27 mouse cellular contexts compared by ENCODE assay signal in genomic region chr7:45956611-45957010, GRCm38 (mm10). TPM values are rescaled to one million over a fixed set of nuclear protein-coding genes. Genes with fewer than 3 reads are reported as not detected.
DNase-seq lines count a peak whose midpoint lies in the region; ATAC-seq and TF ChIP-seq lines count a peak whose summit lies in the region.
"Had no signal": no experiment of that assay in that cellular context is flagged by ENCODE, and none has a peak within 500 bp of the region (broad histone marks: within the 10 kb centered on the region; RNA-seq: fewer than 3 reads in every experiment).

No protein-coding gene starts in this region.

- no peak for TF ChIP-seq EP300 in MEL (IDR thresholded peaks at IDR 0.05; ENCODE audit: low read depth in 1 of 2, low read length in 2 of 2)

- H3K4me1 ChIP-seq in MEL (ENCODE audit: control insufficient read depth in 1 of 2, insufficient read depth in 2 of 2, low read length in 2 of 2): peaks cover 0 to 11% of the 10 kb centered on the region in 2 experiments; a peak in 3 of 4 replicates
- no peaks in the 10 kb centered on the region for H3K4me1 ChIP-seq in hindbrain, embryonic 11.5 days (replicated peaks; ENCODE audit: control insufficient read depth, insufficient read depth, low read length)
- H3K4me1 ChIP-seq in midbrain, embryonic 15.5 days: no peaks in the 10 kb centered on the region
- H3K4me1 ChIP-seq: embryonic facial prominence, embryonic 10.5 days; embryonic facial prominence, embryonic 12.5 days; forebrain, embryonic 10.5 days; forebrain, embryonic 12.5 days had no signal

- TF ChIP-seq CTCF in MEL (IDR thresholded peaks at IDR 0.05 in 2 of 3, conservative IDR thresholded peaks at IDR 0.05 in 1 of 3; ENCODE audit: control insufficient read depth in 1 of 3, insufficient read depth in 1 of 3, low read depth in 2 of 3, low read length in 3 of 3, poor library complexity in 1 of 3, severe bottlenecking in 1 of 3): no peak

- H3ac ChIP-seq in myocyte (ENCODE audit: control insufficient read depth, insufficient read length): no peak overlapping the region

- WGBS in hindbrain, embryonic 11.5 days: 72% methylated on average over 4 of the region's 4 CpGs
- 64% methylated on average over 4 of the region's 4 CpGs for WGBS in midbrain, embryonic 15.5 days

- ATAC-seq in hindbrain, embryonic 11.5 days (ENCODE audit: low FRiP score): no peak
- no peak for ATAC-seq in midbrain, embryonic 15.5 days (replicated peaks)
- ATAC-seq: activated CD4-positive, CD25-positive, alpha-beta regulatory T cell, adult 4 months; CD4-positive, CD25-positive, alpha-beta regulatory T cell, adult 4 months; forebrain, embryonic 14.5 days; forebrain, embryonic 16.5 days; Patski had no signal

- H3K4me3 ChIP-seq in MEL (ENCODE audit: control insufficient read depth in 1 of 2, insufficient read depth in 1 of 2, low read depth in 2 of 2, low read length in 2 of 2) (peak overlapping the region; percentile 60 to 64), myocyte (peak overlapping the region; percentile 26)
- H3K4me3 ChIP-seq in hindbrain, embryonic 11.5 days (ENCODE audit: low read depth, low read length): no peak overlapping the region
- no peak overlapping the region for H3K4me3 ChIP-seq in midbrain, embryonic 15.5 days
- H3K4me3 ChIP-seq: embryonic facial prominence, embryonic 10.5 days; embryonic facial prominence, embryonic 12.5 days; forebrain, embryonic 10.5 days; forebrain, embryonic 12.5 days had no signal

- no peaks in the 10 kb centered on the region for H3K9me3 ChIP-seq in MEL (replicated peaks; ENCODE audit: insufficient read depth, low read length)
- H3K9me3 ChIP-seq in hindbrain, embryonic 11.5 days (ENCODE audit: control insufficient read depth, low read length): no peaks in the 10 kb centered on the region
- H3K9me3 ChIP-seq in midbrain, embryonic 15.5 days: no peaks in the 10 kb centered on the region
- H3K9me3 ChIP-seq: embryonic facial prominence, embryonic 12.5 days; forebrain, embryonic 10.5 days; forebrain, embryonic 12.5 days; G1E had no signal

- H3K4me2 ChIP-seq in myocyte (ENCODE audit: low read depth): peak overlapping the region; percentile 88
- H3K4me2 ChIP-seq in hindbrain, embryonic 11.5 days (replicated peaks; ENCODE audit: low read depth, low read length): no peak overlapping the region
- H3K4me2 ChIP-seq in midbrain, embryonic 15.5 days: no peak overlapping the region
- H3K4me2 ChIP-seq: embryonic facial prominence, embryonic 12.5 days; forebrain, embryonic 12.5 days had no signal

- peak overlapping the region; percentile 69 for H3K27ac ChIP-seq in MEL (ENCODE audit: control insufficient read depth, low read depth, low read length)
- no peak overlapping the region for H3K27ac ChIP-seq in hindbrain, embryonic 11.5 days (ENCODE audit: low read depth, low read length)
- H3K27ac ChIP-seq in midbrain, embryonic 15.5 days: no peak overlapping the region
- H3K27ac ChIP-seq: embryonic facial prominence, embryonic 10.5 days; embryonic facial prominence, embryonic 12.5 days; forebrain, embryonic 10.5 days; forebrain, embryonic 12.5 days had no signal

- H3K27me3 ChIP-seq in MEL (ENCODE audit: control insufficient read depth in 1 of 2, insufficient read depth in 2 of 2, low read length in 2 of 2) (no peaks in the 10 kb centered on the region), myocyte (ENCODE audit: control insufficient read depth, insufficient read depth, insufficient read length) (peaks cover 2% of the 10 kb centered on the region)
- no peaks in the 10 kb centered on the region for H3K27me3 ChIP-seq in hindbrain, embryonic 11.5 days (ENCODE audit: control insufficient read depth, insufficient read depth, low read length)
- no peaks in the 10 kb centered on the region for H3K27me3 ChIP-seq in midbrain, embryonic 15.5 days (replicated peaks)
- H3K27me3 ChIP-seq: CH12.LX; embryonic facial prominence, embryonic 12.5 days; forebrain, embryonic 12.5 days had no signal

- H3K9ac ChIP-seq in MEL (ENCODE audit: control insufficient read depth, low read depth, low read length, poor library complexity, severe bottlenecking): peak overlapping the region; percentile 53
- H3K9ac ChIP-seq in hindbrain, embryonic 11.5 days (ENCODE audit: low read depth, low read length): no peak overlapping the region
- H3K9ac ChIP-seq in midbrain, embryonic 15.5 days: no peak overlapping the region
- H3K9ac ChIP-seq: embryonic facial prominence, embryonic 12.5 days; forebrain, embryonic 12.5 days had no signal

- no peaks in the 10 kb centered on the region for H3K36me3 ChIP-seq in MEL (ENCODE audit: control insufficient read depth in 1 of 2, insufficient read depth in 2 of 2, low read length in 2 of 2)
- no peaks in the 10 kb centered on the region for H3K36me3 ChIP-seq in myocyte (ENCODE audit: control insufficient read depth, insufficient read depth)
- no peaks in the 10 kb centered on the region for H3K36me3 ChIP-seq in hindbrain, embryonic 11.5 days (ENCODE audit: control insufficient read depth, insufficient read depth, low read length)
- no peaks in the 10 kb centered on the region for H3K36me3 ChIP-seq in midbrain, embryonic 15.5 days (replicated peaks)
- H3K36me3 ChIP-seq: embryonic facial prominence, embryonic 10.5 days; embryonic facial prominence, embryonic 12.5 days; forebrain, embryonic 10.5 days; forebrain, embryonic 12.5 days; G1E had no signal

- H3K79me2 ChIP-seq in MEL (ENCODE audit: control insufficient read depth, insufficient read depth, low read length, poor library complexity): no peaks in the 10 kb centered on the region
- no peaks in the 10 kb centered on the region for H3K79me2 ChIP-seq in myocyte (ENCODE audit: control insufficient read depth, insufficient read depth)

- TF ChIP-seq RAD21 in MEL (IDR thresholded peaks at IDR 0.05; ENCODE audit: low read depth, low read length): no peak

- TF ChIP-seq POLR2A in MEL (IDR thresholded peaks at IDR 0.05; ENCODE audit: control insufficient read depth in 1 of 2, insufficient read depth in 1 of 2, low read depth in 1 of 2, low read length in 2 of 2, poor library complexity in 1 of 2) (no peak), myocyte (IDR thresholded peaks at IDR 0.05; ENCODE audit: insufficient read length, low read depth) (no peak)

- DNase-seq in MEL (ENCODE audit: low read depth, low spot score): peak; percentile 80
- DNase-seq in Muller cell, postnatal 12 days (ENCODE audit: inconsistent ontology term): peak; percentile 5
- peak; percentile 21 for DNase-seq in fat pad, adult 2 months (ENCODE audit: extremely low read depth, low read depth, low spot score)
- no peak for DNase-seq in testis, postnatal 10 days (ENCODE audit: low spot score)
- DNase-seq in hindbrain, embryonic 11.5 days (ENCODE audit: low spot score): no peak
- DNase-seq in spleen, postnatal 10 days (ENCODE audit: low spot score in 2 of 2): no peak
- DNase-seq: adrenal gland, adult 8-10 months; adrenal gland, postnatal 14 days; adrenal gland, postnatal 36 days; cerebellum, adult 11 months; cerebellum, adult 2 months; cerebellum, adult 9-10 months; cerebellum, postnatal 10 days; cerebellum, postnatal 25 days had no signal

TF ChIP-seq in MEL, 35 proteins besides CTCF, POLR2A, EP300 and RAD21 (continues in another document):
- TF ChIP-seq MXI1 (IDR thresholded peaks at IDR 0.05; ENCODE audit: low read depth, low read length) (peak; percentile 65), TBP (IDR thresholded peaks at IDR 0.05; ENCODE audit: low read depth, low read length) (0 out of 2 replicates have a peak, but pooled peaks have one; percentile 28), TAL1 (IDR thresholded peaks at IDR 0.05; ENCODE audit: low read length) (no peak), ZNF384 (IDR thresholded peaks at IDR 0.05; ENCODE audit: low read depth, low read length) (no peak), GABPA (IDR thresholded peaks at IDR 0.05; ENCODE audit: low read depth, low read length) (no peak), JUND (IDR thresholded peaks at IDR 0.05; ENCODE audit: low read depth, low read length) (no peak), HCFC1 (IDR thresholded peaks at IDR 0.05; ENCODE audit: low read depth, low read length) (0 out of 2 replicates have a peak, but pooled peaks have one; percentile 43)

TF ChIP-seq in myocyte, 11 proteins besides CTCF, POLR2A, EP300 and RAD21 (continues in another document):
- TF ChIP-seq MYOG (IDR thresholded peaks at IDR 0.05; ENCODE audit: control insufficient read depth in 1 of 3, insufficient read depth in 1 of 3, insufficient read length in 2 of 3, low read depth in 2 of 3) (no peak), USF1 (IDR thresholded peaks at IDR 0.05; ENCODE audit: low read depth) (no peak), CEBPB (IDR thresholded peaks at IDR 0.05; ENCODE audit: insufficient read depth, poor library complexity, severe bottlenecking) (no peak), MAX (IDR thresholded peaks at IDR 0.05; ENCODE audit: low read depth) (no peak), E2F4 (IDR thresholded peaks at IDR 0.05; ENCODE audit: insufficient read depth) (no peak), TCF12 (IDR thresholded peaks at IDR 0.05; ENCODE audit: insufficient read depth, poor library complexity, severe bottlenecking) (no peak), TCF3 (IDR thresholded peaks at IDR 0.05; ENCODE audit: insufficient read length, low read depth) (no peak), SRF (IDR thresholded peaks at IDR 0.05; ENCODE audit: control insufficient read depth, insufficient read length, low read depth) (no peak)

RNA-seq across cellular contexts. Expression of gene Ccdc114, which starts 32.7 kb away (rescaled TPM):
- total RNA-seq in MEL (2012; rRNA removed): 0.15 TPM in 1 of 2 replicates, not detected in the other
- under 1 TPM in 1 of 2 experiments, not detected in 1; 0.24 TPM for polyA plus RNA-seq in MEL (2012; ENCODE audit: insufficient read depth in 1 of 2, insufficient read length in 2 of 2, low read depth in 1 of 2, low replicate concordance in 2 of 2, missing spikeins in 1 of 2)
- 1.0 TPM for polyA plus RNA-seq in myocyte (2012; fragmentation: generic; extraction: Trizol)
- polyA plus RNA-seq in hindbrain, embryonic 11.5 days (2014; fragmentation: Nextera tagmentation; extraction: Ambion mirVana): 3.3 and 5.3 TPM in 2 replicates
- 6.0 TPM in 2 replicates for polyA plus RNA-seq in midbrain, embryonic 15.5 days (2015; fragmentation: Nextera tagmentation; extraction: Ambion mirVana)
- total RNA-seq: CH12.LX had no signal

RNA-seq across cellular contexts. Expression of gene Emp3, which starts 35.4 kb away (rescaled TPM):
- total RNA-seq in MEL (2012; rRNA removed): 65.1 and 75.0 TPM in 2 replicates
- polyA plus RNA-seq in MEL (2012; ENCODE audit: insufficient read depth in 1 of 2, insufficient read length in 2 of 2, low read depth in 1 of 2, low replicate concordance in 2 of 2, missing spikeins in 1 of 2): 100 to 1,000 TPM in 1 of 2 experiments, not detected in 1; 111 TPM
- 409 TPM for polyA plus RNA-seq in myocyte (2012; fragmentation: generic; extraction: Trizol)
- polyA plus RNA-seq in hindbrain, embryonic 11.5 days (2014; fragmentation: Nextera tagmentation; extraction: Ambion mirVana): 28.3 and 40.5 TPM in 2 replicates
- 35.2 and 40.3 TPM in 2 replicates for polyA plus RNA-seq in midbrain, embryonic 15.5 days (2015; fragmentation: Nextera tagmentation; extraction: Ambion mirVana)

RNA-seq across cellular contexts. Expression of gene Tmem143, which starts 59.9 kb away (rescaled TPM):
- 10.1 and 10.7 TPM in 2 replicates for total RNA-seq in MEL (2012; rRNA removed)
- polyA plus RNA-seq in MEL (2012; ENCODE audit: insufficient read depth in 1 of 2, insufficient read length in 2 of 2, low read depth in 1 of 2, low replicate concordance in 2 of 2, missing spikeins in 1 of 2) (10 to 100 TPM in 1 of 2 experiments, not detected in 1; 20.1 TPM), myocyte (2012; fragmentation: generic; extraction: Trizol) (26.9 TPM)
- polyA plus RNA-seq in hindbrain, embryonic 11.5 days (2014; fragmentation: Nextera tagmentation; extraction: Ambion mirVana): 3.1 and 4.6 TPM in 2 replicates
- polyA plus RNA-seq in midbrain, embryonic 15.5 days (2015; fragmentation: Nextera tagmentation; extraction: Ambion mirVana): 7.7 and 10.2 TPM in 2 replicates

Comparison
In these comparisons a context has a peak if more than half of its experiments do, and no peak if none do; other contexts are left out.
1. DNase-seq: peak in MEL (single experiment), Muller cell, postnatal 12 days (single experiment) and fat pad, adult 2 months (single experiment); none in testis, postnatal 10 days (single experiment), hindbrain, embryonic 11.5 days (single experiment) and spleen, postnatal 10 days (0 of 2).
2. H3K4me3 ChIP-seq: peak in MEL (2 of 2) and myocyte (single experiment); none in hindbrain, embryonic 11.5 days (single experiment) and midbrain, embryonic 15.5 days (single experiment).